Mouse (Mus musculus): Measurements from ENCODE around the gene Vav1. TPM values are rescaled to one million over a fixed set of nuclear protein-coding genes. Genes with fewer than 3 reads are reported as not detected.
"Not testable (repeated sequence)": the region's sequence is repeated elsewhere in the genome, so short reads cannot be mapped to it uniquely, and the experiment has no call there.

The Vav1 gene
- polyA plus RNA-seq, 1 experiment from 2014 or later, result 2.0 TPM

DNA sequence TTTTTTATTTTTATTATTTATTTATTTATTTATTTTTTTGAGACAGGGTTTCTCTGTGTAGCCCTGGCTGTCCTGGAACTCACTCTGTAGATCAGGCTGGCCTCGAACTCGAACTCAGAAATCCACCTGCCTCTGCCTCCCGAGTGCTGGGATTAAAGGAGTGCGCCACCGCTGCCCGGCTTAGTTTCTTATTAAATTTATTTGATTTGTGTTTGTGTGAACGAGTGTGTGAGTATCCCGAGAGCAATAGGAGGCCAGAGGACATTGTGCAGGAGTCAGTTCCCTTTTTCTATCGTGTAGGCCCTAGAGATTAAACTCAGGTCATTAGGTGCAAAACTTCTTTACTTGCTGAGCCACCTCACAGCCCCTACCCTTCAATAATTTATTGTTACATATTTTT lies 56.3 kb downstream of the Vav1 start:
- not testable (repeated sequence) for H3K36me3 ChIP-seq; H3K4me1 ChIP-seq; H3K27ac ChIP-seq (replicated peaks); H3K4me3 ChIP-seq; DNase-seq (ENCODE audit: low spot score); H3K9me3 ChIP-seq (replicated peaks); H3K27me3 ChIP-seq (ENCODE audit: low read depth, poor library complexity, severe bottlenecking)
- 73% methylated on average over 9 of the region's 9 CpGs for WGBS

GRCm38 (mm10) chr17:57335673-57336303 lies 56.9 kb downstream of the Vav1 start:
- H3K4me3 ChIP-seq, result no peak overlapping the region
- 0 out of 2 replicates have a peak, but pooled peaks cover 5% of the 10 kb centered on the region for H3K27me3 ChIP-seq (ENCODE audit: low read depth, poor library complexity, severe bottlenecking)
- 13% methylated on average over 11 of the region's 11 CpGs for WGBS
- H3K36me3 ChIP-seq, result no peaks in the 10 kb centered on the region
- DNase-seq (ENCODE audit: low spot score), result peak; percentile 87
- no peaks in the 10 kb centered on the region; the same call in 1 of the 2 replicates for H3K4me1 ChIP-seq
- H3K9me3 ChIP-seq (replicated peaks), result no peaks in the 10 kb centered on the region
- H3K27ac ChIP-seq (replicated peaks), result no peak overlapping the region

DNA sequence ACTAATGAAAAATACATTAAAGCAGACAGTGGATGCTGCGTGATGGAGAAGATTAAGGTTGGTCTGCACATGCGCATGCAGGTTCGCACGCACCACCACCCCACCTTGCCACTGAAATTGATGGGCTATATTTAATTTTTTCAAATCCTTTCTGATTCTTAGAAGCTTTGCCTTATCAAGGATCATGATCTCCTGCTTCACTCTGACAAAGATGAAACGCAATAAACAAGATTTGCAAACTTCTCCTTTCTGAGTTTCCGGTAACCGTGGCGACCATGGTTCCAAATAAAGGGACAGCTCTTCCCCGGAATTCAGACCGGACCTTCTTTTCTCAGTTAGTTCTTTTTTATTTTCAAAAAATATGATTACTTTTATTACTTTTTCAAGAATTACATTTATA lies 59.1 kb downstream of the Vav1 start:
- no peak for DNase-seq (ENCODE audit: low spot score)
- Histone ChIP-seq H3K27ac (replicated peaks) (no peak overlapping the region), H3K36me3 (no peaks in the 10 kb centered on the region), H3K4me3 (no peak overlapping the region), H3K27me3 (ENCODE audit: low read depth, poor library complexity, severe bottlenecking) (0 out of 2 replicates have a peak, but pooled peaks cover 5% of the 10 kb centered on the region), H3K9me3 (replicated peaks) (no peaks in the 10 kb centered on the region; the same call in 1 of the 2 replicates), H3K4me1 (no peaks in the 10 kb centered on the region; the same call in 1 of the 2 replicates)
- WGBS, result 90% methylated on average over 10 of the region's 10 CpGs

DNA sequence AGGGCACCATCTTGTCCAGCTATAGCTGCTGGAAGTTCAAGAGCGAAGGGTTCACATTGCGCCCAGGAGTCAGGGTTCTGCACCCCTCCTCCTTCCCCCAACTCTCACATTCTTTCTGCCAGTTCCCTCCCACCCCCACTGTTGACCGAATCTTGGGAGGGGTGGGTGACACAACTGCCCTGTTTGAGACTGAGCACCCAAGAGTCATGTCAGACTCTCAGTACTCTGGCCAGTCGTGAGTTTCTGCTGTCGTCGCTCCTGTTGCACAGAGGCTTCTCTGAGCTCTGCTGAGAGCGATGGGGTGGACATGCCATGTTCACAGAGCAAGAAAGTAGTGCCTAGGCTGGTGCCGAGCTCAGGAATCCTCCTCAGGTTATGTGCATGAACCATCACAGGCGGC lies 60.4 kb downstream of the Vav1 start:
- Histone ChIP-seq H3K36me3 (no peaks in the 10 kb centered on the region), H3K4me1 (no peaks in the 10 kb centered on the region; the same call in 1 of the 2 replicates), H3K27ac (replicated peaks) (no peak overlapping the region), H3K27me3 (ENCODE audit: low read depth, poor library complexity, severe bottlenecking) (0 out of 2 replicates have a peak, but pooled peaks cover under 1% of the 10 kb centered on the region), H3K9me3 (replicated peaks) (no peaks in the 10 kb centered on the region; the same call in 1 of the 2 replicates), H3K4me3 (no peak overlapping the region)
- WGBS, result 80% methylated on average over 9 of the region's 9 CpGs
- DNase-seq (ENCODE audit: low spot score), result no peak

DNA sequence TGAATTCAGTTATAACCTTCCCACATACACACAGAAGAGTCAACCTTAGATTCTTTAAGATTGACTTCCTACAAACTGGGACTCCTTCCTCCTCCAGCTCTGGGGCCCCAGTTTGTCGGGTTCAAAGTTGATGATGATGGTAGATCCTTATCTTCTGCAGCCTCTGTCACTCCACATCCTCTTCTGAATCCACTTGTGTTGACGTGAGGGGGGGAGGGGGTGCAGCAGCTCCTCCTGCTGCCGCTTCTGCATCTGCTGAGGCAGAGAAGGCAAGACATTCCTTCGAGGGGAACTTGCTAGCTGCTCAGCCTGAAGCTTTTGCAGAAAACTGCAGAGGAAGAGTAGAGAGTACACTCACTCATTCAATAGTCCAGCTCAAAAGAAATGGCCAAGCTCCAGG lies 62.7 kb downstream of the Vav1 start:
- no peak for DNase-seq (ENCODE audit: low spot score)
- Histone ChIP-seq H3K4me1 (no peaks in the 10 kb centered on the region; the same call in 1 of the 2 replicates), H3K36me3 (no peaks in the 10 kb centered on the region), H3K9me3 (replicated peaks) (no peaks in the 10 kb centered on the region; the same call in 1 of the 2 replicates), H3K27ac (replicated peaks) (no peak overlapping the region), H3K4me3 (no peak overlapping the region), H3K27me3 (ENCODE audit: low read depth, poor library complexity, severe bottlenecking) (no peaks in the 10 kb centered on the region)
- 79% methylated on average over 4 of the region's 4 CpGs for WGBS

DNA sequence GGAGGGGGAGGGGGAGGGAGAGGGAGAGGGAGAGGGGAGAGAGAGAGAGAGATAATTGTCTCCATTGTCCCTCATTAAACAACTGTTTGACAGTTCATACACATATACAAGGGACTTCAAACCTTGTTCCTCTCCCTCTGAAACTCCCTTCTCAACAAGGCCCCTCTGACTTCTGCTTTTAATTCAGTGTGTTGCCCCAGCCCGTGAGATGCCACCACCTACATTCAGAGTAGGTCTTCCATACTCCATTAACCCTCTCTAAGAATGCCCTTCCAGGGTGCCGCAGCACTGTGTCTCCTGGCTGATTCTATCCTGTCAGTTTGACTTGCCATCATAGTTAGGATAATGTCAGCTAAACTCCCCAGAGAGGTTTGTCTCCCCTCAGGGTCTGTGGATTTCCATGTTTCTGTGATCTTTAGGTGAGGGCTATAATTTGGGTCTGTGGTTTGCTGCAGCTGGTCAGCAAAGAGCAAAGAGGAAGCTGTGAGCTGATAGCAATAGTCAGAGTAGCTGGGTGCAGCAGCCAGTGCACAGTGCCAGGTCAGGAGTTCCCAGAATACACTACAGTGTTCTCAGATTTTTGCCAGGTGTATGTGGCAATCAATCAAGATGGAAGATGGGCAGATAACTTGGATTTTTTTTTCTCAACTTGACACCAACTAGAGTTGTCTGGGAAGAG lies 65.3 kb downstream of the Vav1 start:
- Histone ChIP-seq H3K27me3 (ENCODE audit: low read depth, poor library complexity, severe bottlenecking) (no peaks in the 10 kb centered on the region), H3K4me1 (no peaks in the 10 kb centered on the region; the same call in 1 of the 2 replicates), H3K4me3 (no peak overlapping the region), H3K36me3 (no peaks in the 10 kb centered on the region), H3K27ac (replicated peaks) (no peak overlapping the region), H3K9me3 (replicated peaks) (no peaks in the 10 kb centered on the region; the same call in 1 of the 2 replicates)
- 67% methylated on average over 2 of the region's 2 CpGs for WGBS
- DNase-seq (ENCODE audit: low spot score), result no peak

DNA sequence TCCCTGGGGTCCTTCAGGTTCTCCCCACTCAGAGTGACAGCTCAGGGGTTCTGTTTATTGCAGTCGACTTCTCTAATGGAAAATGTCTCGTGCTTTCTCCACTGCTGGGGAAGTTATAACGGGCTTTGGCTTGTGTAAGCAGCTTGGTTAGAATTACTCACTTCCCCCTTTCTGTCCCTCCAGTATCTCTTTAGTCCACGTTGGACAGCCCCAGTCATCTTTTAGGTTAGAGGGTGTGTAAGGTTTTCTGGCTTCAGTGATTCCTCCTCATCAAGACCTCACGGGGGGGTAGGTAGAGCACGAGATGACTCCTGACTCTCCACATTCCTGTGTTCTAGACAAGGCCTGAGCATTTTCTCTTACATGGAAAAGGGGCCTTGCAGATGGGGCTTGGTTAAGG lies 68.1 kb downstream of the Vav1 start:
- Histone ChIP-seq H3K27ac (replicated peaks) (no peak overlapping the region), H3K4me1 (no peaks in the 10 kb centered on the region), H3K9me3 (replicated peaks) (no peaks in the 10 kb centered on the region; the same call in 1 of the 2 replicates), H3K36me3 (no peaks in the 10 kb centered on the region), H3K4me3 (no peak overlapping the region), H3K27me3 (ENCODE audit: low read depth, poor library complexity, severe bottlenecking) (no peaks in the 10 kb centered on the region)
- no peak for DNase-seq (ENCODE audit: low spot score)
- 76% methylated on average over 6 of the region's 6 CpGs for WGBS

- H3K4me3 ChIP-seq, result no peak overlapping the region
- no peak overlapping the region for H3K27ac ChIP-seq (replicated peaks)
- no peaks in the 10 kb centered on the region for H3K9me3 ChIP-seq (replicated peaks)
- H3K27me3 ChIP-seq (ENCODE audit: low read depth, poor library complexity, severe bottlenecking), result no peaks in the 10 kb centered on the region
- DNase-seq (ENCODE audit: low spot score), result no peak
- H3K36me3 ChIP-seq, result no peaks in the 10 kb centered on the region
- WGBS, result 93% methylated on average over 2 of the region's 2 CpGs
- H3K4me1 ChIP-seq, result no peaks in the 10 kb centered on the region
Observed at GRCm38 (mm10) chr17:57347781-57348180, 68.9 kb downstream of the Vav1 start.

DNA sequence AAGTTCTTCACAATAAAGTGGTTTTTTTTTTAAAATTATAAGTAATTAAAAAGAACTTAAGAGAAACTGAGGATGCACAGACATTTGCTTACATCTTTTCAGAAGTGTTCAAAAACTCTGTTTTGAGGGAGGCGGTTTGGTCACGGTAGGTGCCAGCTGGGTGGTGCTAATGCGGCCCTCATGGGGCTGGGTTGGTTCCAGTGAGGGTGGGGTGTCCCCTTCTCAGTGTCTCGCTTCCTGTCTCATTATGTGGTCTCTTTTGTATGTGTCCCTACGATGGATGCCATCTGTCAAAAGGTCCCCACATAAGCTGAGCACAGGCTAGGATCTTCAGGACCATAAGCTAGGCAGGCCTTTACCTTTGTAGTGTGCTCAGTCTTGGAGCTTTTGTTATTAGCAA lies 70.2 kb downstream of the Vav1 start:
- Histone ChIP-seq H3K27me3 (ENCODE audit: low read depth, poor library complexity, severe bottlenecking) (no peaks in the 10 kb centered on the region), H3K4me3 (no peak overlapping the region), H3K9me3 (replicated peaks) (no peaks in the 10 kb centered on the region), H3K4me1 (no peaks in the 10 kb centered on the region), H3K36me3 (no peaks in the 10 kb centered on the region), H3K27ac (replicated peaks) (no peak overlapping the region)
- WGBS, result 84% methylated on average over 5 of the region's 5 CpGs
- DNase-seq (ENCODE audit: low spot score), result no peak

- Histone ChIP-seq H3K36me3 (no peaks in the 10 kb centered on the region), H3K4me1 (no peaks in the 10 kb centered on the region), H3K4me3 (no peak overlapping the region), H3K27ac (replicated peaks) (no peak overlapping the region), H3K27me3 (ENCODE audit: low read depth, poor library complexity, severe bottlenecking) (no peaks in the 10 kb centered on the region), H3K9me3 (replicated peaks) (no peaks in the 10 kb centered on the region)
- WGBS, result 93% methylated on average over 5 of the region's 5 CpGs
- no peak for DNase-seq (ENCODE audit: low spot score)
Observed at GRCm38 (mm10) chr17:57350212-57350611, 71.3 kb downstream of the Vav1 start.

DNA sequence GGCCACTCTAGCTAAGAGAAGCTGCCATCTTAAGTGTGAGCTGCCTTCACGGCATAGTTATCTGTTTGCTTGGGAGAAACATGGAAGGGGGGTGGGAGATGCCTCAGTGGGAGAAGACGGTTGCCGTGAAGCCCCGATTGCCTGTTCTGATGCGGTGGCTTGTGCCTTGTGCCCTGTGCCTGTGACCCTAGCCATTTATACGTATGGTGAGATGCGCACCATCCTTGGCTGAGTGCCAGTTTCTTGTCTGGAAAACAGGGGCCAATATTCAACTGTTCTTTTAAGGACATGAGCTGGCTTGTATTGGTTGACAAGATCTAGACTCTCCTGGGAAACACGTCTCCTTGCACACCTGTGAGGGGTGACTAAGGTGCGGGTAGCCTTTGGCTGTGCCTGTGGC lies 72.2 kb downstream of the Vav1 start:
- H3K27me3 ChIP-seq (ENCODE audit: low read depth, poor library complexity, severe bottlenecking), result no peaks in the 10 kb centered on the region
- no peak for DNase-seq (ENCODE audit: low spot score)
- WGBS, result 90% methylated on average over 9 of the region's 9 CpGs
- no peaks in the 10 kb centered on the region for H3K36me3 ChIP-seq
- no peaks in the 10 kb centered on the region for H3K9me3 ChIP-seq (replicated peaks)
- no peak overlapping the region for H3K27ac ChIP-seq (replicated peaks)
- H3K4me1 ChIP-seq, result no peaks in the 10 kb centered on the region
- no peak overlapping the region for H3K4me3 ChIP-seq

DNA sequence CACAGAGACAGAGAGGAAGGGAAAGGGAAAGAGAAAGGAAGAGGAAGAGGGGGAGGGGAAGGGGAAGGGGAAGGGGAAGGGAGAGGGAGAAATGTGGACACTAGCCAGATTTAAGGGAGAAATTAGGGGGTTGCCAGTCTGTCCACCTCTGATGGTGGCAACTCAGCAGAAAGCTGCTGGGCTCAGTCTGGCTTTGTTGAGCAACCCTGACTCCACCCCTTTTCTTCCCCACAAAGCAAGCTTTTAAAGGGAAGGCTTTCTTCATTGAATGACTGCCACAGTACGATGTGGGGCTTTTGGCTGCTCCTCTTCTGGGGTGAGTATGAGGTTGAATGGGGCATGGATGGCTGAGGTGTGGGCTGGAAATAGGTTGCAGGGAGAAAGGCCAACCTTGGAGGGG lies 79.5 kb downstream of the Vav1 start, which contains the start of gene Adgre1:
Gene Adgre1, plus strand, starts transcription at position 251 of the 400 bp plus-strand sequence.
- no peak for DNase-seq (ENCODE audit: low spot score)

More for the DNA sequence above, 79.5 kb downstream of the Vav1 start, which contains the start of gene Adgre1:
- no peak within 1 kb of the TSS for H3K4me3 ChIP-seq
- no peaks in the 10 kb centered on the region for H3K36me3 ChIP-seq
- WGBS, result 0% methylated on average over 1 of the region's 1 CpGs
- H3K9me3 ChIP-seq (replicated peaks), result no peaks in the 10 kb centered on the region
- H3K27me3 ChIP-seq (ENCODE audit: low read depth, poor library complexity, severe bottlenecking), result no peaks in the 10 kb centered on the region
- no peak within 1 kb of the TSS for H3K27ac ChIP-seq (replicated peaks)
- no peaks in the 10 kb centered on the region; the same call in 1 of the 2 replicates for H3K4me1 ChIP-seq
